Mouse (Mus musculus) olfactory bulb, adult 2 months (tissue): ENCODE data around the gene Fam170b.

Source experiments
- CTCF ChIP-seq: fragments of 200-500 bp; IDR thresholded peaks from 2 replicates; pipeline ENCODE4 v1.5.1; 2012; ENCODE audit warnings: low read depth, mild to moderate bottlenecking, low read length, moderate library complexity; ENCODE audit not compliant: insufficient read depth
- POLR2A ChIP-seq: fragments of 200-500 bp; IDR thresholded peaks from 2 replicates; pipeline ENCODE4 v1.6.1; 2012; ENCODE audit warnings: mild to moderate bottlenecking, low read depth, low read length, moderate library complexity; ENCODE audit not compliant: insufficient read depth

GRCm38 (mm10) chr14:32827165-32827564 is 6.6 kb upstream of the Fam170b start:
- no peak for TF ChIP-seq CTCF
- no peak for TF ChIP-seq POLR2A
